Mouse (Mus musculus) heart, postnatal 0 days (tissue): ENCODE results near the gene Axin1.

Experiments
- CTCF ChIP-seq: IDR thresholded peaks from 2 replicates; pipeline ENCODE4 v1.5.1; 2016; ENCODE audit warnings: antibody characterized with exemption, control low read depth, low read depth
- EP300 ChIP-seq: IDR thresholded peaks from 2 replicates; pipeline ENCODE4 v1.6.1; 2016; ENCODE audit warnings: antibody characterized with exemption, low read depth

DNA sequence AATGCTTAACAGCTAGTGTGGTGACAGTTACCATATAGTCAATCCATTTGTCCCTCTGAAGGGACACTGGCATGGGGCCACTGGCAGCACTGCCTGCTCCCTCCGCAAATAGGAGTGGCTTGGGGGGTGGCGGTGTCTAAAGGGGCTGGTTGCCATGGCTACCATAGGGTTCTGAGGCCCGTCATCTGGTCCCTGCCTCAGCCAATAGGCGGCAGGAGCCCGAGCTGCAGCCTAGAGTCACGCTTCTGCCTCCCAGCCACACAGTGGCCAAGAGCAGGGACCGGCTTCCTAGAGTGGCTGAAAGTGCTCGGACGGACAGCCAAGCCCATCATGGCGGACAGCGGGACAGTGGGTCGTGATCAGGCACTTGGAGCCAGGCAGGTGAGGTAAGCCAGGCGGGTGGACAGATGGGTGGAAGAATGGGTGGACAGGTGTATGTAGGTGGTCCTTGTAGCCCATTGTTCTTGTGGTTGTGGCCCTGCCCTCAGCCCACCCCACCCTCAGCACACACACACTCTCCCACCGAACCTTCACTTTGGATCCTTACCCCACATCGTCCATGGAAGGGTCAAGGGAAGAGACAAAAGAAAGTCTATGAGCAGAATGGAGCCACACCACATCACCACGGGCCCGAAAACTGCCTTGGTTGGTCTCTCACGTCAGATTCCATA, 7.3 kb upstream of the Axin1 start:
- TF ChIP-seq CTCF (no peak), EP300 (no peak)
